Comparison of ENCODE assay signal across 17 mouse cellular contexts in genomic region chr11:86731443-86731842, GRCm38 (mm10). TPM values are rescaled to one million over a fixed set of nuclear protein-coding genes. Genes with fewer than 3 reads are reported as not detected.
DNase-seq lines count a peak whose midpoint lies in the region; ATAC-seq and TF ChIP-seq lines count a peak whose summit lies in the region.
"Had no signal": no experiment of that assay in that cellular context is flagged by ENCODE, and none has a peak within 500 bp of the region (broad histone marks: within the 10 kb centered on the region; RNA-seq: fewer than 3 reads in every experiment).

No protein-coding gene starts in this region.

- TF ChIP-seq CTCF in lung, adult 2 months (IDR thresholded peaks at IDR 0.05; ENCODE audit: insufficient read depth, low read length) = no peak
- no peak for TF ChIP-seq CTCF in forebrain, postnatal 0 days (IDR thresholded peaks at IDR 0.05; ENCODE audit: low read depth)

- H3K9ac ChIP-seq in heart, embryonic 11.5 days (ENCODE audit: low read depth, low read length) = no peak overlapping the region
- H3K9ac ChIP-seq in forebrain, postnatal 0 days = no peak overlapping the region
- H3K9ac ChIP-seq: hindbrain, embryonic 12.5 days; stomach, embryonic 15.5 days had no signal

- TF ChIP-seq POLR2A in myocyte (IDR thresholded peaks at IDR 0.05; ENCODE audit: insufficient read length, low read depth) = no peak
- TF ChIP-seq POLR2A in lung, adult 2 months (IDR thresholded peaks at IDR 0.05; ENCODE audit: borderline replicate concordance, extremely low read depth, low read depth, low read length) = no peak

- ATAC-seq in heart, embryonic 11.5 days (replicated peaks; ENCODE audit: insufficient number of reproducible peaks, low FRiP score, low TSS enrichment) = 0 out of 2 replicates have a peak, but pooled peaks have one; percentile 22
- ATAC-seq in forebrain, postnatal 0 days = no peak
- ATAC-seq: intestine, embryonic 16.5 days had no signal

- DNase-seq in layer of hippocampus, adult 9-11 months = peak; percentile 77
- no peak for DNase-seq in layer of hippocampus, adult 18-20 months (ENCODE audit: low spot score in 2 of 2)
- DNase-seq in brain, adult 2 months (ENCODE audit: low read depth, low spot score) = peak; percentile 81
- no peak for DNase-seq in lung, adult 2 months
- no peak for DNase-seq in forebrain, postnatal 0 days
- DNase-seq: cerebellum, adult 9-10 months; kidney, postnatal 10 days; lung, postnatal 14 days; midbrain, embryonic 14.5 days; right cerebral cortex, postnatal 4 days; thymus, postnatal 25 days had no signal

- H3ac ChIP-seq in myocyte (ENCODE audit: control insufficient read depth, insufficient read length) = no peak overlapping the region

- no peaks in the 10 kb centered on the region for H3K27me3 ChIP-seq in heart, embryonic 11.5 days (ENCODE audit: control insufficient read depth, insufficient read depth, low read length)
- H3K27me3 ChIP-seq in myocyte (ENCODE audit: control insufficient read depth, insufficient read depth, insufficient read length) = no peaks in the 10 kb centered on the region
- no peaks in the 10 kb centered on the region for H3K27me3 ChIP-seq in forebrain, postnatal 0 days (ENCODE audit: insufficient read depth, low read length)
- H3K27me3 ChIP-seq: hindbrain, embryonic 12.5 days; stomach, embryonic 15.5 days had no signal

- peak overlapping the region; percentile 85 for H3K27ac ChIP-seq in heart, embryonic 11.5 days (ENCODE audit: low read depth, low read length)
- H3K27ac ChIP-seq in forebrain, postnatal 0 days (ENCODE audit: low read depth, low read length) = no peak overlapping the region
- H3K27ac ChIP-seq: hindbrain, embryonic 12.5 days; stomach, embryonic 15.5 days had no signal

- H3K79me2 ChIP-seq in myocyte (ENCODE audit: control insufficient read depth, insufficient read depth) = peaks cover 45% of the 10 kb centered on the region

- peak overlapping the region; percentile 41; the same call in 1 of the 2 replicates for H3K4me2 ChIP-seq in heart, embryonic 11.5 days
- H3K4me2 ChIP-seq in myocyte (ENCODE audit: low read depth) = peak overlapping the region; percentile 59
- H3K4me2 ChIP-seq in forebrain, postnatal 0 days (ENCODE audit: low read depth) = no peak overlapping the region
- H3K4me2 ChIP-seq: hindbrain, embryonic 12.5 days; stomach, embryonic 15.5 days had no signal

- no peaks in the 10 kb centered on the region for H3K9me3 ChIP-seq in heart, embryonic 11.5 days (replicated peaks; ENCODE audit: control insufficient read depth, low read length)
- H3K9me3 ChIP-seq in forebrain, postnatal 0 days (ENCODE audit: low read length) = no peaks in the 10 kb centered on the region
- H3K9me3 ChIP-seq: hindbrain, embryonic 12.5 days; stomach, embryonic 15.5 days had no signal

- H3K4me3 ChIP-seq in heart, embryonic 11.5 days (ENCODE audit: low read depth, low read length) = no peak overlapping the region
- H3K4me3 ChIP-seq in myocyte = no peak overlapping the region
- no peak overlapping the region for H3K4me3 ChIP-seq in lung, adult 2 months (replicated peaks; ENCODE audit: extremely low read depth, low read depth, low read length)
- no peak overlapping the region for H3K4me3 ChIP-seq in forebrain, postnatal 0 days (ENCODE audit: low read depth, low read length)
- H3K4me3 ChIP-seq: erythroblast, embryonic 14.5 days; hindbrain, embryonic 12.5 days; stomach, embryonic 15.5 days had no signal

- H3K36me3 ChIP-seq in heart, embryonic 11.5 days (ENCODE audit: control insufficient read depth, insufficient read depth, low read length) = peaks cover 2% of the 10 kb centered on the region; the same call in 1 of the 2 replicates
- peaks cover 32% of the 10 kb centered on the region for H3K36me3 ChIP-seq in myocyte (ENCODE audit: control insufficient read depth, insufficient read depth)
- H3K36me3 ChIP-seq in forebrain, postnatal 0 days (ENCODE audit: insufficient read depth) = peaks cover 33% of the 10 kb centered on the region

- H3K4me1 ChIP-seq in heart, embryonic 11.5 days (ENCODE audit: control insufficient read depth, insufficient read depth, low read length) = peaks cover 6% of the 10 kb centered on the region; the same call in 1 of the 2 replicates
- no peaks in the 10 kb centered on the region for H3K4me1 ChIP-seq in lung, adult 2 months (ENCODE audit: control insufficient read depth, insufficient read depth, low read length)
- H3K4me1 ChIP-seq in forebrain, postnatal 0 days (ENCODE audit: insufficient read depth) = no peaks in the 10 kb centered on the region
- H3K4me1 ChIP-seq: hindbrain, embryonic 12.5 days; stomach, embryonic 15.5 days had no signal

- 67% methylated on average over 2 of the region's 2 CpGs for WGBS in heart, embryonic 11.5 days (ENCODE audit: insufficient replicate concordance)
- WGBS in lung, adult 2 months = 82% methylated on average over 2 of the region's 2 CpGs
- WGBS in forebrain, postnatal 0 days = 87% methylated on average over 2 of the region's 2 CpGs

TF ChIP-seq in myocyte, 11 proteins besides CTCF, POLR2A, EP300 and RAD21:
- no peak for TF ChIP-seq SRF (IDR thresholded peaks at IDR 0.05; ENCODE audit: control insufficient read depth, insufficient read length, low read depth)
- peak; percentile 70 for TF ChIP-seq USF1 (IDR thresholded peaks at IDR 0.05; ENCODE audit: low read depth)
- TF ChIP-seq MYOG (IDR thresholded peaks at IDR 0.05; ENCODE audit: control insufficient read depth in 1 of 3, insufficient read depth in 1 of 3, insufficient read length in 2 of 3, low read depth in 2 of 3) = no peak
- TF ChIP-seq E2F4 (IDR thresholded peaks at IDR 0.05; ENCODE audit: insufficient read depth) = no peak
- no peak for TF ChIP-seq MAX (IDR thresholded peaks at IDR 0.05; ENCODE audit: low read depth)
- peak in 2 of 3 experiments; percentile 17 to 21 for TF ChIP-seq MYOD1 (IDR thresholded peaks at IDR 0.05; ENCODE audit: control insufficient read depth in 1 of 3, insufficient read length in 2 of 3, low read depth in 2 of 3)
- no peak for TF ChIP-seq REST (IDR thresholded peaks at IDR 0.05; ENCODE audit: insufficient read depth, insufficient read length)
- TF ChIP-seq TCF12 (IDR thresholded peaks at IDR 0.05; ENCODE audit: insufficient read depth, poor library complexity, severe bottlenecking) = no peak
- TF ChIP-seq POLR2AphosphoS2 (IDR thresholded peaks at IDR 0.05; ENCODE audit: insufficient read length, low read depth) = no peak
- TF ChIP-seq CEBPB (IDR thresholded peaks at IDR 0.05; ENCODE audit: insufficient read depth, poor library complexity, severe bottlenecking) = no peak
- no peak for TF ChIP-seq TCF3 (IDR thresholded peaks at IDR 0.05; ENCODE audit: insufficient read length, low read depth)

RNA-seq across cellular contexts. Expression of gene Cltc, which starts 25.9 kb away (rescaled TPM):
- 100 to 1,000 TPM; 434 to 477 TPM for total RNA-seq in layer of hippocampus, adult 18-20 months (2021)
- polyA plus RNA-seq in heart, embryonic 11.5 days (2014; fragmentation: Nextera tagmentation; extraction: Ambion mirVana) = 186 and 228 TPM in 2 replicates
- 86.1 TPM for polyA plus RNA-seq in myocyte (2012; fragmentation: generic; extraction: Trizol)
- 63.0 and 84.5 TPM in 2 replicates for polyA plus RNA-seq in lung, adult 2 months (2012; rRNA removed)
- 302 and 383 TPM in 2 replicates for total RNA-seq in forebrain, postnatal 0 days (2014; rRNA removed)
- polyA plus RNA-seq in forebrain, postnatal 0 days (2015; fragmentation: Nextera tagmentation; extraction: Ambion mirVana) = 82.7 and 122 TPM in 2 replicates

RNA-seq across cellular contexts. Expression of gene Ptrh2, which starts 47.7 kb away (rescaled TPM):
- 10 to 100 TPM in 1 of 2 experiments, 1 to 10 TPM in 1; 10.0 to 10.9 TPM for total RNA-seq in layer of hippocampus, adult 18-20 months (2021)
- 21.5 and 22.7 TPM in 2 replicates for polyA plus RNA-seq in heart, embryonic 11.5 days (2014; fragmentation: Nextera tagmentation; extraction: Ambion mirVana)
- polyA plus RNA-seq in myocyte (2012; fragmentation: generic; extraction: Trizol) = 22.6 TPM
- polyA plus RNA-seq in lung, adult 2 months (2012; rRNA removed) = 2.2 and 3.8 TPM in 2 replicates
- total RNA-seq in forebrain, postnatal 0 days (2014; rRNA removed) = 19.4 and 23.8 TPM in 2 replicates
- 27.3 and 29.0 TPM in 2 replicates for polyA plus RNA-seq in forebrain, postnatal 0 days (2015; fragmentation: Nextera tagmentation; extraction: Ambion mirVana)

RNA-seq across cellular contexts. Expression of gene Vmp1, which starts 47.8 kb away (rescaled TPM):
- 100 to 1,000 TPM; 111 to 116 TPM for total RNA-seq in layer of hippocampus, adult 18-20 months (2021)
- 112 and 120 TPM in 2 replicates for polyA plus RNA-seq in heart, embryonic 11.5 days (2014; fragmentation: Nextera tagmentation; extraction: Ambion mirVana)
- 169 TPM for polyA plus RNA-seq in myocyte (2012; fragmentation: generic; extraction: Trizol)
- polyA plus RNA-seq in lung, adult 2 months (2012; rRNA removed) = 41.0 and 65.3 TPM in 2 replicates
- total RNA-seq in forebrain, postnatal 0 days (2014; rRNA removed) = 59.5 and 66.7 TPM in 2 replicates
- polyA plus RNA-seq in forebrain, postnatal 0 days (2015; fragmentation: Nextera tagmentation; extraction: Ambion mirVana) = 130 and 131 TPM in 2 replicates

Comparison
In these comparisons a context has a peak if more than half of its experiments do, and no peak if none do; other contexts are left out.
1. DNase-seq: peak in layer of hippocampus, adult 9-11 months (single experiment) and brain, adult 2 months (single experiment); none in layer of hippocampus, adult 18-20 months (0 of 2), lung, adult 2 months (single experiment) and forebrain, postnatal 0 days (single experiment).